ENCODE assay signal across 21 mouse cellular contexts in genomic region chr13:36807961-36808360, GRCm38 (mm10).
DNase-seq lines count a peak whose midpoint lies in the region; ATAC-seq lines count a peak whose summit lies in the region.
"Had no signal": no experiment of that assay in that cellular context is flagged by ENCODE, and none has a peak within 500 bp of the region (broad histone marks: within the 10 kb centered on the region; RNA-seq: fewer than 3 reads in every experiment).

No protein-coding gene starts in this region.

- no peak overlapping the region for H3K4me3 ChIP-seq in hindbrain, embryonic 11.5 days (ENCODE audit: low read depth, low read length)
- H3K4me3 ChIP-seq: embryonic facial prominence, embryonic 13.5 days; forebrain, embryonic 15.5 days; hindbrain, embryonic 10.5 days; limb, embryonic 12.5 days; liver, embryonic 12.5 days; neural tube, embryonic 12.5 days had no signal

- H3K36me3 ChIP-seq in hindbrain, embryonic 11.5 days (ENCODE audit: control insufficient read depth, insufficient read depth, low read length) = no peaks in the 10 kb centered on the region
- H3K36me3 ChIP-seq: embryonic facial prominence, embryonic 13.5 days; forebrain, embryonic 15.5 days; hindbrain, embryonic 10.5 days; limb, embryonic 12.5 days; liver, embryonic 12.5 days; neural tube, embryonic 12.5 days had no signal

- peak; percentile 87 for ATAC-seq in activated CD4-positive, CD25-positive, alpha-beta regulatory T cell, adult 4 months
- no peak for ATAC-seq in hindbrain, embryonic 11.5 days (ENCODE audit: low FRiP score)
- ATAC-seq: forebrain, embryonic 15.5 days; liver, embryonic 12.5 days had no signal

- H3K4me2 ChIP-seq in hindbrain, embryonic 11.5 days (replicated peaks; ENCODE audit: low read depth, low read length) = no peak overlapping the region
- H3K4me2 ChIP-seq: embryonic facial prominence, embryonic 13.5 days; forebrain, embryonic 15.5 days; limb, embryonic 12.5 days; liver, embryonic 12.5 days; lung, embryonic 14.5 days; midbrain, embryonic 11.5 days; neural tube, embryonic 12.5 days had no signal

- DNase-seq in adrenal gland, adult 2 months = peak; percentile 17
- no peak for DNase-seq in adrenal gland, postnatal 4 days (ENCODE audit: low spot score in 2 of 2)
- peak; percentile 91 for DNase-seq in CD4-positive helper T cell, adult 2 months (ENCODE audit: low read depth, low spot score)
- peak; percentile 39 for DNase-seq in thymus, postnatal 0 days (ENCODE audit: low spot score)
- no peak for DNase-seq in kidney, adult 11 months
- DNase-seq in hindbrain, embryonic 11.5 days (ENCODE audit: low spot score) = no peak
- no peak for DNase-seq in layer of hippocampus, adult 11-12 months (ENCODE audit: low spot score)
- DNase-seq: cerebellum, adult 11-12 months; cerebellum, postnatal 14 days; gastrocnemius, postnatal 36 days; kidney, adult 8-10 months; kidney, postnatal 25 days; lung, embryonic 14.5 days had no signal

- H3K9ac ChIP-seq in hindbrain, embryonic 11.5 days (ENCODE audit: low read depth, low read length) = no peak overlapping the region
- H3K9ac ChIP-seq: embryonic facial prominence, embryonic 13.5 days; forebrain, embryonic 15.5 days; limb, embryonic 12.5 days; liver, embryonic 12.5 days; lung, embryonic 14.5 days; neural tube, embryonic 12.5 days had no signal

- H3K9me3 ChIP-seq in hindbrain, embryonic 11.5 days (ENCODE audit: control insufficient read depth, low read length) = no peaks in the 10 kb centered on the region
- H3K9me3 ChIP-seq: embryonic facial prominence, embryonic 13.5 days; forebrain, embryonic 15.5 days; hindbrain, embryonic 10.5 days; liver, embryonic 12.5 days; neural tube, embryonic 12.5 days had no signal

- WGBS in hindbrain, embryonic 11.5 days = 88% methylated on average over 2 of the region's 2 CpGs

- no peak overlapping the region for H3K27ac ChIP-seq in hindbrain, embryonic 11.5 days (ENCODE audit: low read depth, low read length)
- H3K27ac ChIP-seq: embryonic facial prominence, embryonic 13.5 days; forebrain, embryonic 15.5 days; hindbrain, embryonic 10.5 days; limb, embryonic 12.5 days; liver, embryonic 12.5 days; neural tube, embryonic 12.5 days had no signal

- no peaks in the 10 kb centered on the region for H3K4me1 ChIP-seq in hindbrain, embryonic 11.5 days (replicated peaks; ENCODE audit: control insufficient read depth, insufficient read depth, low read length)
- H3K4me1 ChIP-seq: embryonic facial prominence, embryonic 13.5 days; forebrain, embryonic 15.5 days; hindbrain, embryonic 10.5 days; limb, embryonic 12.5 days; liver, embryonic 12.5 days; neural tube, embryonic 12.5 days had no signal

- H3K27me3 ChIP-seq in hindbrain, embryonic 11.5 days (ENCODE audit: control insufficient read depth, insufficient read depth, low read length) = no peaks in the 10 kb centered on the region
- H3K27me3 ChIP-seq: embryonic facial prominence, embryonic 13.5 days; forebrain, embryonic 15.5 days; limb, embryonic 12.5 days; liver, embryonic 12.5 days; neural tube, embryonic 12.5 days had no signal

Comparison
In these comparisons a context has a peak if more than half of its experiments do, and no peak if none do; other contexts are left out.
1. DNase-seq: peak in adrenal gland, adult 2 months (single experiment), CD4-positive helper T cell, adult 2 months (single experiment) and thymus, postnatal 0 days (single experiment); none in adrenal gland, postnatal 4 days (0 of 2), kidney, adult 11 months (single experiment), hindbrain, embryonic 11.5 days (single experiment) and layer of hippocampus, adult 11-12 months (single experiment).